Mouse (Mus musculus) small intestine, adult 2 months (tissue): Measurements from ENCODE around the gene 4931409K22Rik. TPM values are rescaled to one million over a fixed set of nuclear protein-coding genes. Genes with fewer than 3 reads are reported as not detected.

Experiments
- H3K27ac ChIP-seq: fragments of 200-500 bp; 2 replicates; pipeline ENCODE4 v1.5.1; 2012; ENCODE audit warnings: low read depth, low read length, control low read depth, inconsistent platforms; ENCODE audit not compliant: insufficient read depth
- H3K27me3 ChIP-seq: fragments of 200-500 bp; 2 replicates; pipeline ENCODE4 v1.6.1; 2012; ENCODE audit warnings: mild to moderate bottlenecking, moderate library complexity, low read length, inconsistent platforms; ENCODE audit not compliant: control insufficient read depth, insufficient read depth
- H3K36me3 ChIP-seq: fragments of 200-500 bp; 2 replicates; pipeline ENCODE4 v1.6.1; 2012; ENCODE audit warnings: mild to moderate bottlenecking, low read length, control low read depth, inconsistent platforms; ENCODE audit not compliant: control insufficient read depth, insufficient read depth
- H3K4me1 ChIP-seq: fragments of 200-500 bp; 2 replicates; pipeline ENCODE4 v1.6.1; 2012; ENCODE audit warnings: low read length, inconsistent platforms, mixed read lengths; ENCODE audit not compliant: control insufficient read depth, insufficient read depth, insufficient read length
- H3K4me3 ChIP-seq: fragments of 200-500 bp; 2 replicates; pipeline ENCODE4 v1.5.1; 2012; ENCODE audit warnings: low read depth, mild to moderate bottlenecking, control low read depth, inconsistent platforms, low read length, moderate library complexity
- CTCF ChIP-seq: fragments of 200-500 bp; IDR thresholded peaks from 2 replicates; pipeline ENCODE4 v1.5.1; 2012; ENCODE audit warnings: low read depth, mild to moderate bottlenecking, control low read depth, inconsistent platforms, low read length, moderate library complexity, mixed read lengths; ENCODE audit not compliant: insufficient replicate concordance, insufficient read length; ENCODE audit errors: extremely low read depth
- POLR2A ChIP-seq: fragments of 200-500 bp; IDR thresholded peaks from 2 replicates; pipeline ENCODE4 v1.6.1; 2012; ENCODE audit warnings: low read depth, mild to moderate bottlenecking, control low read depth, inconsistent platforms, low read length, moderate library complexity
- WGBS: fragments of 180-500 bp; shearing (Covaris S2); methylation state at CpG from one replicate; pipeline ENCODE4 v1.1.7; 2018; 5-methylcytosine and 5-hydroxymethylcytosine counted together
- polyA plus RNA-seq: library from polyadenylated mRNA; depleted of rRNA; stranded (reverse); fragments of >200 nt; gene quantifications from 2 replicates; pipeline ENCODE4 v1.2.3, GENCODE M21; 2012

Gene 4931409K22Rik
- polyA plus RNA-seq, 1 experiment: not detected

- TF ChIP-seq POLR2A (0 out of 2 replicates have a peak, but pooled peaks have one; percentile 37), CTCF (no peak)
- H3K27ac ChIP-seq: peak overlapping the region; percentile 61
- H3K4me3 ChIP-seq: peak overlapping the region; percentile 63
- 1% methylated on average over 16 of the region's 16 CpGs for WGBS
- H3K27me3 ChIP-seq: peaks cover 22% of the 10 kb centered on the region
- H3K36me3 ChIP-seq: no peaks in the 10 kb centered on the region
- H3K4me1 ChIP-seq: peaks cover 20% of the 10 kb centered on the region
Observed at GRCm38 (mm10) chr5:24602751-24603343, 46.2 kb upstream of the 4931409K22Rik start.

- H3K4me3 ChIP-seq: peak overlapping the region; percentile 63
- TF ChIP-seq POLR2A (peak; percentile 18; the same call in 1 of the 2 replicates), CTCF (no peak)
- no peaks in the 10 kb centered on the region for H3K36me3 ChIP-seq
- peaks cover 22% of the 10 kb centered on the region for H3K27me3 ChIP-seq
- under 1% methylated on average over 73 of the region's 73 CpGs for WGBS
- H3K27ac ChIP-seq: peak overlapping the region; percentile 63
- H3K4me1 ChIP-seq: peaks cover 21% of the 10 kb centered on the region
Observed at GRCm38 (mm10) chr5:24601911-24602750, 45.5 kb upstream of the 4931409K22Rik start.

GRCm38 (mm10) chr5:24601071-24601835 is 44.6 kb upstream of the 4931409K22Rik start:
- Histone ChIP-seq H3K36me3 (no peaks in the 10 kb centered on the region), H3K4me3 (peak overlapping the region; percentile 63), H3K27ac (peak overlapping the region; percentile 63), H3K4me1 (peaks cover 27% of the 10 kb centered on the region), H3K27me3 (peaks cover 22% of the 10 kb centered on the region)
- TF ChIP-seq CTCF (no peak), POLR2A (no peak)
- 6% methylated on average over 33 of the region's 33 CpGs for WGBS

GRCm38 (mm10) chr5:24600236-24600635 is 43.6 kb upstream of the 4931409K22Rik start:
- TF ChIP-seq POLR2A (no peak), CTCF (no peak)
- WGBS: 86% methylated on average over 2 of the region's 2 CpGs

GRCm38 (mm10) chr5:24599137-24599536 is 42.5 kb upstream of the 4931409K22Rik start:
- H3K4me1 ChIP-seq: peaks cover 24% of the 10 kb centered on the region
- TF ChIP-seq CTCF: no peak
- no peak overlapping the region for H3K27ac ChIP-seq
- WGBS: 37% methylated on average over 8 of the region's 8 CpGs
- no peak overlapping the region for H3K4me3 ChIP-seq
- H3K27me3 ChIP-seq: peaks cover 22% of the 10 kb centered on the region
- H3K36me3 ChIP-seq: peaks cover 4% of the 10 kb centered on the region; the same call in 1 of the 2 replicates

More at GRCm38 (mm10) chr5:24600236-24600635, 43.6 kb upstream of the 4931409K22Rik start:
- H3K4me3 ChIP-seq: no peak overlapping the region
- no peak overlapping the region for H3K27ac ChIP-seq
- H3K36me3 ChIP-seq: no peaks in the 10 kb centered on the region
- peaks cover 22% of the 10 kb centered on the region for H3K27me3 ChIP-seq
- H3K4me1 ChIP-seq: peaks cover 28% of the 10 kb centered on the region

GRCm38 (mm10) chr5:24598570-24599006 is 42.0 kb upstream of the 4931409K22Rik start:
- Histone ChIP-seq H3K4me3 (peak overlapping the region; percentile 53), H3K27ac (no peak overlapping the region)
- WGBS: 1% methylated on average over 41 of the region's 41 CpGs

More at GRCm38 (mm10) chr5:24598570-24599006, 42.0 kb upstream of the 4931409K22Rik start:
- peaks cover 22% of the 10 kb centered on the region for H3K27me3 ChIP-seq
- TF ChIP-seq CTCF (peak; percentile 30; the same call in 1 of the 2 replicates), POLR2A (no peak)
- H3K36me3 ChIP-seq: peaks cover 4% of the 10 kb centered on the region; the same call in 1 of the 2 replicates
- H3K4me1 ChIP-seq: peaks cover 20% of the 10 kb centered on the region
